Mouse (Mus musculus) testis, adult 2 months (tissue): Measurements from ENCODE around the gene Ndc80. TPM values are rescaled to one million over a fixed set of nuclear protein-coding genes. Genes with fewer than 3 reads are reported as not detected.

Experiments
- H3K27ac ChIP-seq: fragments of 200-500 bp; 2 replicates; pipeline ENCODE4 v1.5.1; 2012; ENCODE audit warnings: low read depth, low read length; ENCODE audit not compliant: control insufficient read depth, insufficient read depth
- H3K27me3 ChIP-seq: fragments of 200-500 bp; 2 replicates; pipeline ENCODE4 v1.6.1; 2012; ENCODE audit warnings: mild to moderate bottlenecking, low read length, moderate library complexity; ENCODE audit not compliant: control insufficient read depth, insufficient read depth
- H3K36me3 ChIP-seq: fragments of 200-500 bp; 2 replicates; pipeline ENCODE4 v1.6.1; 2012; ENCODE audit warnings: mild to moderate bottlenecking, low read length; ENCODE audit not compliant: control insufficient read depth, insufficient read depth
- H3K4me1 ChIP-seq: fragments of 200-500 bp; 2 replicates; pipeline ENCODE4 v1.6.1; 2012; ENCODE audit warnings: low read length; ENCODE audit not compliant: control insufficient read depth, insufficient read depth
- H3K4me3 ChIP-seq: fragments of 200-500 bp; 2 replicates; pipeline ENCODE4 v1.5.1; 2012; ENCODE audit warnings: low read depth, mild to moderate bottlenecking, low read length, moderate library complexity, mixed read lengths; ENCODE audit not compliant: control insufficient read depth
- CTCF ChIP-seq: fragments of 200-500 bp; IDR thresholded peaks from 2 replicates; pipeline ENCODE4 v1.5.1; 2012; ENCODE audit warnings: low read depth, mild to moderate bottlenecking, inconsistent platforms, low read length, moderate library complexity; ENCODE audit not compliant: control insufficient read depth, insufficient read depth, insufficient replicate concordance
- POLR2A ChIP-seq: fragments of 200-500 bp; IDR thresholded peaks from 2 replicates; pipeline ENCODE4 v1.6.1; 2012; ENCODE audit warnings: low read depth, mild to moderate bottlenecking, inconsistent platforms, low read length, moderate library complexity; ENCODE audit not compliant: control insufficient read depth
- polyA plus RNA-seq: library from polyadenylated mRNA; depleted of rRNA; stranded (reverse); fragments of >200 nt; gene quantifications from 2 replicates; pipeline ENCODE4 v1.2.3, GENCODE M21; 2012

Gene Ndc80
- polyA plus RNA-seq, 1 experiment, result 3.7 TPM

- Histone ChIP-seq H3K27ac (no peak overlapping the region), H3K36me3 (no peaks in the 10 kb centered on the region), H3K4me3 (no peak overlapping the region), H3K4me1 (no peaks in the 10 kb centered on the region; the same call in 1 of the 2 replicates), H3K27me3 (no peaks in the 10 kb centered on the region)
- TF ChIP-seq CTCF (no peak), POLR2A (no peak)
These were observed 36.8 kb downstream of the Ndc80 start for GRCm38 (mm10) chr17:71489703-71490461.

DNA sequence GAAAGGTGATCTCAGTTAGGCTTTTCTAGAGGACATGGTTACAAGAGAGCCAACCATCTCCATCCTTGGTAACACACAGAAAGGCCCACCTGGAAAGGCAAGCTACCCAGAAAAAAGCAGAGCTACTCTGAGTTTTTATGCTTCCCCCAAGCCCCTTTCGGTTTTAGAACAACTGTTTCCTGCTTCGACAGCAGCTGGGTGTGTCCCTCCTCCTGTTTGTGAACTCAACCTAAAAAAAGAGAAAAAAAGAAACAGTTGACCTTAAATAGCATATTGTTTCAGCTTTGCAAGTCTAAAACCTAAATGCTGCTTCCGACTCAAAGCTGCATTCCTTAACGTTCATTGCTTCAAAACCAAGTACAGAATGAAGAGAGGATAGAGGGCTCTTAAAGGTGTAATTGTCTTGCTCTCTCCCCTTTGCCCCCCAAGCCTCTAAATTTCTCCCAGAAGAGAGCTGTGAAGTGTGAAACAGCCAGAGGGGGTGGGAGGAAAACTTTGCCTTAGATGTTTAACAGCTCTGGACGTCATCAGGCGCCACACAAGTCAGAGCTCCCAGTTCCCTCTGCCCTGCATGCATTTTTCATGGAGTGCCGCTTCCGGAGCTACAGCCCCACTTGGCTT, 40.3 kb downstream of the Ndc80 start:
- H3K27ac ChIP-seq, result peak overlapping the region; percentile 66; the same call in 1 of the 2 replicates
- H3K36me3 ChIP-seq, result no peaks in the 10 kb centered on the region
- no peaks in the 10 kb centered on the region; the same call in 1 of the 2 replicates for H3K4me1 ChIP-seq
- no peak overlapping the region for H3K4me3 ChIP-seq
- no peaks in the 10 kb centered on the region for H3K27me3 ChIP-seq
- TF ChIP-seq CTCF (no peak), POLR2A (no peak)

DNA sequence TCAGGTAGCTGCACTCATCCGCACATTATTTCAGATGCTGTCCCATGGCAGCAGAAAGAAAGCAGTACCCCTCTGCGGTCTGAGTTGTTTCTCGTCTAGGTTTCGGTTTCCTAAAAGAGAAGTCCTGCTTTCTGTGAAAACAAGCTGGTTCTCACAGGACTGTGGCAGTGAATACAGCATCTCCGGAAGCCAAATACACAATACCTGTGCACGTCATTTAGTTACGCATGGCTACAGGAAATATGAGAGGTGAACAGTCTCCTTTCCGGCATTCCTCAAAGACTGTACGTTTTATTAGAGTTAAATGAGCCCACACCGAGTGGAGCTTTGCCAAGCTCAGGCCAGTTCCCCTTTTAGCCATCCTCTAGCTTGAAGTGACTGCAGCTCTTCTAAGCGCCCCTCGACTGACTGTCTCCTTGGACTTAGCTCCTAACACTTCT, 40.8 kb downstream of the Ndc80 start:
- Histone ChIP-seq H3K36me3 (no peaks in the 10 kb centered on the region), H3K4me3 (no peak overlapping the region), H3K27me3 (no peaks in the 10 kb centered on the region), H3K4me1 (no peaks in the 10 kb centered on the region; the same call in 1 of the 2 replicates), H3K27ac (peak overlapping the region; percentile 66)
- TF ChIP-seq POLR2A (no peak), CTCF (no peak)

DNA sequence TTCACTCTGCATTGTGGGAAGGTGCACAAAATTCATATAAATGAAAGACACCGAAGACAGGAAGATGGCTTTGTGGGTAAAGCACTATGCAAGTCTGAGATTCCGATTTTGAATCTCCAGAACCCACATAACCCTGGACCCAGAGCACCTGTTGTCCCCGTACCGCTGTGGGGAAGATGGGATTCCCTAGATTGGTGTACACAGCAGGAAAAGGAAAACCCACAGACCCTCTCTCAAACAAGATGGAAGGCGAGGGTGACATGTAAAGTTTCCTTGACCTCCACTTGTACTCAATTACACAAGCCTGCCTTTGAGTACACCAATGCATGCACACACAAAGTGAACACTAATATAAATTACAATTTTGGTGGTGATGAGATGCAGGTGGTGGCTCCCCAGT, 41.9 kb downstream of the Ndc80 start:
- Histone ChIP-seq H3K36me3 (no peaks in the 10 kb centered on the region), H3K4me3 (no peak overlapping the region), H3K27me3 (no peaks in the 10 kb centered on the region), H3K4me1 (no peaks in the 10 kb centered on the region; the same call in 1 of the 2 replicates), H3K27ac (no peak overlapping the region)
- TF ChIP-seq POLR2A, result no peak
- no peak for TF ChIP-seq CTCF

DNA sequence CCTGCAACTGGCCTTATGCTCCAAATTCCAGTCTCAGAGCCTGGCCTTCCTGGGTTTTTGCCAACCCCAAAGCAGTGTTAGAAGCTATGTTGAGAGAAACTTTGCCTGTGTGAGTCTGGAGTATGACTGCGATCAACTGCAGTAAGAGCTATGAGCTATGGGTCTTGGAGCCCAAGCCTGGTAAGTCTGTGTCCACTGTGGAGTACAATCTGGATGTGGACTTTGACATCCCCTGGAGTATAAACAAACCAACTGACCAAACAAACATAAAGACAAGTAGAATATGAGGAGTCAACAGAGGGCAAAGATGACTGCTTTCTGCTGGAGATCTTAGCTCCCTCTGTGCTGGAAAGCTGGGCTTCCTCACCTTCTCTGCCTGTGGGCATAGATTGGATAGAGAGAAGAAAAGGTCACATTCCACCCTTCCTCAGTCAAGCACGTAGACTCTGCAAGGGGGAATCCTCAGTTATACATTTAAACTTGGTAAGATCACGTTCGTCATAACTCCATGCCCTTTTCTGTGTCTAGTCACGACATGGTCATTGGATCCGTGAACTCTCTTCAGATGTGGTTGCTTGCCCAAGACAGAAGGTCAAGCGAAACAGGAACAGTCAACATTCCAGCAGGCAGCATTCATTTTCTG, 43.1 kb downstream of the Ndc80 start:
- no peaks in the 10 kb centered on the region for H3K27me3 ChIP-seq
- no peak for TF ChIP-seq CTCF
- TF ChIP-seq POLR2A, result no peak
- no peaks in the 10 kb centered on the region; the same call in 1 of the 2 replicates for H3K4me1 ChIP-seq

DNA sequence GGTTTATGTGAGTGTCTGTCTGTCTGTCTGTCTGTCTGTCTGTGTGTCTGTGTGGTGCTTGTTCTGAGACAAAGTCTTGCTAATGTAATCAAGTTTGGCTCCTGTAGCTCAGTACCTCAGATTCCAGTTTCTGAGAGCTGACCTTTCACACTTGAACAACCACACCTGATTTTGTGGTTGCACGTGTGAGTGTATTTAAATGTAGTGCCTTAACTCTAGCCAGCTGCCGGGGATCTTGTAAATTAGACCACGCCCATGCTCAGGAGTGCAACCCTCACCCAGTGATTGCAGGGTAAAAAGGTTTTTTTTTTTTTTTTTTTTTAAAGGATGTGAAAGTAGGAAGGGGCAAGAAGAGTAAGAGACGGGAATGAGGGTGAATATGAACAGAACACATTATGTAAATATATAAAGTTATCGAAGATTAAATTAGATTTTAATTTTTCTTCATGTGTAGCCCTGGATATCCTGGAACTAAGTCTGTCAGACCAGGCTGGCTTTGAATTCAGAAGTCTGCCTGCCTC, 47.2 kb downstream of the Ndc80 start:
- TF ChIP-seq POLR2A, result no peak
- Histone ChIP-seq H3K4me1 (peaks cover 1% of the 10 kb centered on the region), H3K27me3 (no peaks in the 10 kb centered on the region), H3K27ac (no peak overlapping the region), H3K4me3 (no peak overlapping the region), H3K36me3 (no peaks in the 10 kb centered on the region)

More for the DNA sequence above, 43.1 kb downstream of the Ndc80 start:
- no peak overlapping the region for H3K27ac ChIP-seq
- no peaks in the 10 kb centered on the region for H3K36me3 ChIP-seq
- no peak overlapping the region for H3K4me3 ChIP-seq

DNA sequence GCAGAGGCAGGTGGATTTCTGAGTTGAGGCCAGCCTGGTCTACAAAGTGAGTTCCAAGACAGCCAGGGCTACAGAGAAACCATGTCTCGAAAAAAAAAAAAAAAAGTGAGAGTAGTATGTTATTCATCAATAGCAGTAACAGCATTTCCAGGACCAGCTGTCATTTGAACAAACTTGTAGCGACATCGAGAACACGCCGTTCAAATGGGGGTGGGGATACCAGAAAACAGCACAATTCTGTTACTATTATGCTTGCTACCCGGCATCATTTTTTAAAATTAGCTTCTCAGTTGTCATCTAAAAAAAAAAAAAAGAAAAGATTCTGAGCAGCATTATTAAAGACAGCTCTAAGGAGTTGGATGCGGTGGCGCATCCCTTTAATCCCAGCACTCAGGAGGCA, 49.2 kb downstream of the Ndc80 start:
- H3K36me3 ChIP-seq, result no peaks in the 10 kb centered on the region
- TF ChIP-seq CTCF, result no peak
- no peak for TF ChIP-seq POLR2A
- H3K27me3 ChIP-seq, result no peaks in the 10 kb centered on the region
- H3K4me3 ChIP-seq, result no peak overlapping the region
- H3K4me1 ChIP-seq, result peaks cover 6% of the 10 kb centered on the region
- H3K27ac ChIP-seq, result no peak overlapping the region
